Mouse (Mus musculus): ENCODE results near the gene Ccdc142.

The Ccdc142 gene

DNA sequence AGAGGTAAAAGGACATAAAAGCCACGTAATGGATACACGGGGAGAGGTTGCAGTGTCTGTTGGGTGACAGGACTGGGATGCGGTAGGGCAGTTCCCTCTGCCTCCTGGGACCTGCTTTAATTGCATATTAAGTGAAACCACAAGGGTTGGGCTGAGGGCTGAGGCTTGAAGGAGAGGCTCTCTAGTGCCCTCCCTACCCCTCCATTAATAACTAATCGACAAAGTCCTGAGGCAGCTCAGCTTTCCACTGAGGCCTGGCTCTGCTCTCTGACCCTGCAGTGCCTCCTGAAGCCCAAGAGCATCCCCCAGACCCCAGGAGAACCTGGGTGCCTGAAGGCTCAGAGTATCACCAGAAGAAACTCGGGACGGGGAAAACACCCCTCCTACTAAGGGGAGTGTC lies 16.9 kb upstream of the Ccdc142 start:
- DNase-seq (ENCODE audit: low spot score): no peak

DNA sequence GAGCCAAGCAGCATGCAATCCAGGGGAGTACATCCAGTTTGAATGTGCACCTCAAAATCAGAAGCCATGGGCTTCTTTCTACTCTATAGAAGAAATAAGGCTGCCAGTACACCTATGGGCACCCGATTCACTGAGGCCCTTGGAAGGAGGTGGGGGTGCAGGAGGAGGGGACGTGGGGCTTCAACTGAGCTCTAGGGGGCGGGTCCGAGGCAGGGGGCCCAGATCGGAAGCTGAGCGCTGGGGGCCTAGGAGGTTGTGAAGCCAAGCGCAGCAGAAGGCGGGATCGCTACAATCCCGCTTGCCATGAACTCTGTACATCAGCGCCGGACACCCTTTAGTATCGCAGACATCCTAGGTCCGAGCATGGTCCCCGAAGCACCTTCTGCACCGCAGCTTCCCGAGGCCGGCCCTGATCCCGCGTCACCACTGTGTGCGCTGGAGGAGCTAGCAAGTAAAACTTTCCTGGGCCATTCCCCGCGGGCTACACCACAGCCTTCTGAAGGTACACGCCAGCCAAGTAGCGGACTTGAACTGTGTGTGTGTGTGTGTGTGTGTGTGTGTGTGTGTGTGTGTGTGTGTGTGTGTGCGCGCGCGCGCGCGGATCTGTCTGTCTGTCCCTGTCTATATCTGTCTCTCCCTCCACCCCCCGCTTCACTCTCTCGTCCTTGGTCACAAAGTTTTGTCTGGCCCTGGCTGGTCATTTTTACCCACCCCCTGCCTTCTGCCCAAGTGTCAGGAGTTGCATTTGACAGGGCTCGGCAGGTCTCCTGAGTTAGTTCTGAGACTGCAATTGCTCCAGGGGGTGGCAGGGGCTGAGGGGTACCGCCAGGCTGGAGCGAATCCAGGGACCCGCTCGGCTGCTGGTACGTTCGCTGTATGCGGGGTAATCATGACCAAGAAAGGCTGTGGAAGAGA lies 15.0 kb upstream of the Ccdc142 start, which contains the start of gene Lbx2:
TSS of gene Lbx2 (plus strand) at position 247 of the 915 bp plus-strand sequence.
- no peak for DNase-seq (ENCODE audit: low spot score)

DNA sequence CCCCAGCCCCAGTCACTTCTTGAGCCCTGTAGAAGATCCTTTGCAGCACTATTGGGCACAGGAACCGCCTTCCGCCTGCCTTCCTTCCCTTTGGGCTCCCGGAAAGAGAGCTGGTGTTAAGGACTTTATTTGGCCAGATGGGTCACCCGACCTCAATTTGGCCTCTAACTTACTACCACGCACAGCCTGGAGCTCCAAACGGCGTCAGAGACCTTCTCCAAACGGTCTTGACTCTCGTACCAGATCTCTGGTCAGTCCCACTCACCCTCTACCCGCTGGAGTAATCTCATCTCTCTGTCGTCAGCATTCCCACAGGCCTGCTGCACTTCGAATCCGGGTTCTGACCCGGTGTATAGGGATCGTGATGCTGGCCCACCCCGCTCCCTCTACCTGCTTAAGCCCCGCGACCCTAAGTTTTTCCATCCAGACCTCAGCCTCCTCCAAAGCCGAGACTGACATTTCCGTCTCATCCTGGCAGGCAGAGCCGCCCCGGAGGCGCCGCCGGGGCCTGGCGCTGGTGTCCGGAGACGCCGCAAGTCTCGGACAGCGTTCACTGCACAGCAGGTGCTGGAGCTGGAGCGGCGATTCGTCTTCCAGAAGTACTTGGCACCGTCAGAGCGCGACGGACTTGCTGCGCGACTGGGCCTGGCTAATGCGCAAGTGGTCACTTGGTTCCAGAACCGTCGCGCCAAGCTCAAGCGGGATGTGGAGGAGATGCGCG lies 14.0 kb upstream of the Ccdc142 start:
- DNase-seq (ENCODE audit: low spot score): no peak

DNA sequence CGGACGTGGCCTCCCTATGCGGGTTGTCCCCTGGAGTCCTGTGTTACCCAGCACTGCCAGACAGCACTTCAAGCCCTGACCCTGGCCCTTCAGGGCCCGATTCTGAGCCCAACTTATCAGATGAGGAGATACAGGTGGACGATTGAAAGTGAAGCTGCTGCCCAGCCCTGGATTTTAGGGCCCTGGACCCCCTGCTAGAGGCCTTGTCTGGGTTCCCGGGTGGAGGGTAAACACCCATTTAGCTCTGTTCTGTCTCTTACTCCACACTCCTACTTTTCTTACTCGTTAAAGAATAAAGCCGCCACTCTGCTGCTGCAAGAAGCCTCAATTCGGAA lies 13.5 kb upstream of the Ccdc142 start:
- DNase-seq (ENCODE audit: low spot score): no peak

DNA sequence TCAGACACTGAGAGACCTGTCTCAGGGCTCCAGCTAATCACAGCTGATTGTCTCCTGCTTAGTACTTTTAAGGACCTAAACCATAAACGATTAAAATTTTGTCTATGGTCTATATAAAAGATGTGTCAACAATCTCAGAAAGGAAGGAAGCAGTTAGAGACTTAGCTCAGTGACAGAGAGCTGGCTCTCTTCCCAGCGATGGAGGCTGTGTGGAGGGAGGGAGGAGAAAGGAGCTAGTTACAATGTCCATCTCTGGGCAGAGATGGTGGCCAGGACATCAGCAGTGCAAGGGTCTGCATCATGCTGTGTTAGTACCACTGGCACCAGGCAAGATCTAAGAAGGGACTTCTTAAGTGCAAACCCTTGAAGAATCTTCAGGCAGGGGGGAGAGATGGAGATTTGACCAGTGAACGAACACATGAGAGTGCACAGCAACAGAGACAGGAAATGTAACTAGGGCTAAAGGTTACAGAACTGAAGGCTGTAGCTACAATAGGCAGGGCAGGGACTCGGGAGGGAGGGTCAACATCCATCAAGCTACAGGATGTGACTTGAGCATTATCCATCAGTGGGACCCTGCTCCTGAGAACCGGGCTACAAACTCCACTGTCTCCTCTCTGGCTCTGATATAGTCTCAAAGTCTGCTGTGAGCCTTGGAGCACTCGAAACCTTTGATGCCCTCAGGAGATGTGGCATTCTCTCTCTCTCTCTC lies 8.8 kb upstream of the Ccdc142 start:
- DNase-seq (ENCODE audit: low spot score): no peak

DNA sequence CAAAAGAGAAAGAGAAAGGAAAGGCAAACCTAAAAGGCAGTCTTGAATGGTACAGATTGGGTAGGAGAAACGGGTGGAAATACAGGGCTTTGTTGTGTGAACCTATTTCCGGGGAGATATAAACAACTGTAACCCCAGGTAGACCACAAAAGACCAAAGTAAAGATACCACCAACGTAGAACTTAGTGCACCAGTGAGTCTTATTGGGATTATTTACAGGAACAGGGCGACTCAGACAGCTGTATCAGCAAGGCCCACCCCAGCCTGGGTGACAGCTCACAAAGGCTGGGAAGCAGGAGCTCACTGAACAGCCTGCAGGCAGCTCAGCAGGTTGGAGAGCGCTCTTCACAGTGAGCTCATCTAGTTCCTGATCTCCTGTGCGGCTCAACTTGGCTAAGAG lies 5.4 kb upstream of the Ccdc142 start:
- no peak for DNase-seq (ENCODE audit: low spot score)

DNA sequence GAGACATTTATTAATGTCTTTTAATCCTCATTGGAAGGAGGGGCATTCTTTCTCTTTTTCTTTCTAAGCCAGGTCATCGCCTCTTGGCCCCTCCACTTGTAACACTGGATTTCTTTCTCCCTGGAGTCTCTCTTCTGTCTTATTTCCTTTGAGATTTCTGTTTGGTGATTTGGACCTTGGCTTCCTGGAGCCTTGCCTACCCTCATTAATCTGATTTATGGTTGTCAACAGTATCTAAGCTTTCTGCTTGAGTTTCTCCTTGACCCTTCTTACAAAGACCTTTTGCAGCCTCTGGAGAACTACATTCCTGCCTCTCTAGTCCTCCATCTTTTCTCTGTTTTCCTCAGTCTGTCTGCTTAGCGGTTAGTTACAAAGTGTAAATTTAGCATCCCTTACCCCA lies 3.0 kb upstream of the Ccdc142 start:
- DNase-seq (ENCODE audit: low spot score): no peak

DNA sequence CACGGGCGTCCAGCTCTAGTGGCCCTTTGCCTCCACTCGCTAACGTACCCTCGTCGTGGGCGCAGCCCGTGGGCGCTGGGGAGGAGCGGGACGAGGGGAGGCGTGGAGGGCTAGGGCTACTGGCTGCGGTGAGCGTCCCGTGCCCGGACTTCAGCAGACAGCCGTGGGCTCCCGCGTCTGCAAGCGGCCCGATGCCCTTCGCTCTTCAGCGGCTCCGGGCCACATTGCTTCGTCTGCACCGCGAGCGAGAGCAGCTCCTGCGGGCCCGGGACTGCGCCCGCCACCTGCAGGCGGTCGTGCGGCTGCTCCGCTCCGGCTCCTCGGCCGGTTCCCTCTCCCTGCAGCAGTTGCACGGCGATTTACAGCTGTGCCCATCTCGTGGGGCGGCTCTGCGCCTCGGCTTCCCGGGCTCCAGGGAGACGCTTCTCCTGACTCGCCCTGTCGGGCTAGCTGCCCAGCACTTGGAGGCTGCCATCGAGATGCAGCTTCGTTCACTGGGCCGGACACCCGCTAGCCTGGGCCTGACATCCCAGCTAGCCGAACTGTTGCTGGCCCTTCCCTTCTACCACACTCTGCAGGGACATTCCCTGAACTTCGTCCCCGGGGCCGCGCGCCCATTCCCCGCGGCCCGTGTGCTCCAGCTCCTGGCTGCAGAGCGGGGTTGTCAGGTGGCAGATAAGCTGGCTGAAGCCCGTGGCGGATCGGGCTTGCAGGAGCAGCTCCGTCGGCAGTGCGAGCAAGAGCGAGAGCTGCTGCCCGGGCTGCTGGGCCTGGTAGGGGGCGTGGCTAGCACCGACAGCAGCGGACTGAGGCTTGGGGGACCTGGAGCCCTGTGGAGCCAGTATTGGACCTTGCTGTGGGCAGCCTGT lies 521 bp downstream of the Ccdc142 start:
- no peak for DNase-seq (ENCODE audit: low spot score)

DNA sequence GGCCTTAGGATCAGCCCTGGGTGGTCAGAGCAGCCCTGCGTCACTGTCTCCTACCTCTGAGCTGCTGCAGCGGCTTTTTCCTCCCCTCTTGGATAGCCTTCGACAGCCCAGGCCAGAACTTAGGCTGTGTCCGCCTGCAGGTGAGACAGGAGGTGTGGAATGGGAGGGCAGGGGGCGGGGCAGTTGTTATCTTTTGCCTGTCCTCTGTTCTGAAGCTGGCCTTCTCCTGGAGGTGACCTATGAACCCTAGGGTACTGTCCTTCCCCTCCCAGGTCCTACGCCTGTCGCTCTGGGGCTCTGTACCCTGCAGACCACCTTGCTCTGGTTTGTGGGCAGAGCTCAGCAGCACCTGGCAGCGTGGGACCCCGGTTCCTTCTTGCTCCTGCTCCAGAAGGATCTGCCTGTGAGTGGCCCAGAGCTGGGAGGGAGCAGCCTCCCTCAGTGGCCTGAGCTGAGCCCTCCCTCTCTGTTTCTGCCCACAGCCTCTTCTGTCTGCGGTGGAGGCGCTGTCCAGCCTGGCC lies 1.8 kb downstream of the Ccdc142 start:
- DNase-seq (ENCODE audit: low spot score): no peak

DNA sequence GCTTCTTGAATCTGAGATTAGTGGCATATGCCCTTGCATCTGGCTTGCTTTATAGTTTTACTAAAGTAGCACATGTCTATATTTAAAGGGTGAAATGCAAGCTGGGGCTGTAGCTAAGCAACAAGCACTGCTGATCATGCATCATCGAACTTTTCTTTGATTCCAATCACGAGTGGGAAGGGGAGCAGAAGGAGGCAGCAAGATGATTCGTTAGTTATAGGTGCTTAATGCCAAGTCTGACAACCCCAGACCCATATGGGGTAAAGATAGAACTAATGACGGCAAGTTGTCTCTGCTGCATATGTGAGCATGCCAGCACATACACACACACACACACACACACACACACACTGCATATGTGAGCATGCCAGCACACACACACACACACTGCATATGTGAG lies 2.8 kb downstream of the Ccdc142 start:
- no peak for DNase-seq (ENCODE audit: low spot score)

DNA sequence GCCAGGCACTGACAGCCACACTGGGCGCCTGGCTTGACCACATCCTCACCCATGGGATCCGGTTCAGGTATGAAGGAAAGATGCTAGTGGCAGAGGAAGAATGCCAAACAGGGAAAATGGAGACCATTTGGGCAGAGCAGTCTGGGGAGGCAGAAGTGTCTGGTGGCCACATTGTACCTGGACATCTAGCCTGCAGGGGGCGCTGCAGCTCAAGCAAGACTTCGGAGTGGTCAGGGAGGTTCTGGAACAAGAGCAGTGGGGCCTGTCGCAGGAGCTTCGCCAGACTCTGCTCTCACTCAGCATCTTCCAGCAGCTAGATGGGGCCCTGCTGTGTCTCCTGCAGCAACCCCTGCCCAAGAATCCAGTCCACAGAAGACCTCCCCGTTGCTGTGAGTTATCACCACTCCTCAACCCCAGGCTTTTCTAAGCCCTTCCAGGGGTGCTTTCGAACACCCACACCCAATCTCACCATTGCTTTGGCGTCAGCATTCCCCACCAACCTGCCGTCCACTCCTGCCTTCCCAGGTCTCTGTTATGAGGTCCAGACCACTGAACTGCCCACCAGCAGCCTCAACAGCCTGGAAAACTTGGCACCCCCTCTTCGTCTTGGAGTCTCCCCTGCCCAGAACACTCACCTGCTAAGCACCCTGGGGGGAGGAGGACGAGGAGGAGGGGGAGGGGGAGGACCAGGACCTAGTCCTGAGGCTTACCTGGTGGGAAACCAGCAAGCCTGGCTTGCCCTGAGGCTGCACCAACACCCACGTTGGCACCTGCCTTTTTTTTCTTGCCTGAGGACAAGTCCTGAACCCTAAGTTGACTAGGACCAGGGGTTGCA lies 6.4 kb downstream of the Ccdc142 start:
- DNase-seq (ENCODE audit: low spot score): no peak

DNA sequence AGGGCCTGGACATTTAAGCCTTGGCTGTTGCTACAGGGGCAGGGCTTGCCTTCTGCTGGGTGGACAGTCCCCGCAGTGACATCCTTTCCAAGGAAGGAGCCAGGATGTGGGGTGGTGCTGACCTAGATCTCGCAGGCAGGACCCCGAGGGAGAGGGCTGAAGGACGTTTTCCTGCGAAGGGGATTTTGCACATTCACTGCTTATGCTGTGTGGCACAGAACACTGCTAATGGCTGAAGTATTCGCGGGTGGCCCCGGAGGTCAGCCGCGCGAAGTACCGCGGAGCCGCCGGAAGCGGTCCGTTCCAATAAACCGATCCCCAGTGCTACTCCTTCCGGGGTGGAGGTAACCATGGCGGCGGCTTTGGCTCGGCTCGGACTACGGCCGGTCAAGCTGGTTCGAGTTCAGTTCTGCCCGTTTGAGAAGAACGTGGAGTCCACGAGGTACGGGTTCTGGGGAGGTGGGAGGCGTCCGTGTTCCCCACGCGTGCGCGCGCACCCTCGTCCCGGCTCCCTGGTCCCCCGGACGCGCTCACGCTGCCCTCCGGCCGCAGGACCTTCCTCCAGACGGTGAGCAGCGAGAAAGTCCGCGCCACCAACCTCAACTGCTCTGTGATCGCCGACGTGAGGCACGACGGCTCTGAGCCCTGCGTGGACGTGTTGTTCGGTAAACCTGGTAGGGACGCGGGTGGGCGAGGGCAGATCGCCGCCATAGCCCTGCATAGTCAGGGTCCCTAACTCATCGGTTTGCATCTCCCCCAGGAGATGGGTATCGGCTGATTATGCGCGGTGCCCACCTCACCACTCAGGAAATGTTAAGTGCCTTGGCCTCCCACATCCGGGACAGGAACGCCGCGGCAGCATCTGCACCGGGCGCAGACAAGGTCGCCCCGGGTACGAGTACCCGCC lies 7.6 kb downstream of the Ccdc142 start, which contains the start of gene Mrpl53:
TSS of gene Mrpl53 (plus strand) at position 279 of the 907 bp plus-strand sequence.
- DNase-seq (ENCODE audit: low spot score): no peak

DNA sequence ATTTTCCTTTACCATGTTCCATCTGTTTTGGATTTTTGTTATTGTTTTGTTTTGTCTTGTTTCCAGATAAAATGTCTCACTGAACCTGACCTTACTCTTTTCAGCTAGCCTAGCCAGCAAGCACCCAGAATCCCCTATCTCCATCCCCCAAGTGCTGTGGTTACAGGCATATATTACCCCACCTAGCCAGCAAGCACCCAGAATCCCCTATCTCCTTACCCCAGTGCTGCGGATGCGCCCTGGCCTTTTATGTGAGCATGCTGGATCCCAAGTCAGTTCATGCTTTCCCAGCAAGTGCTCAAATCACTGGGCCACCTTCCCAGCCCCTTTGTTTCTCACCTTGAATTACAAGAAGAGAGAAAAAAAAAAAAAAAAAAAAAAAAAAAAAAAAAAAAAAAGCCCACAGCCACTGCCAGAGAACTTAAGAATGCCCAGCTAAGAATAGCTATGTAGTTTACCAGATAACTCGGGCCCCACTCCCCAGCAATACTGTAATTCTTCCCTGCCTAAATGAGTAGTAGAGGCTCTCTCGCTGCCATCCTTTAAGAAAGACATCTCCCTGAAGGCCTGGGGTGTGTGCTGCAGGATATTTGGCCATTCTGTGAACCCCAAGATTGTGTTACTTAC lies 10.2 kb downstream of the Ccdc142 start:
- no peak for DNase-seq (ENCODE audit: low spot score)

DNA sequence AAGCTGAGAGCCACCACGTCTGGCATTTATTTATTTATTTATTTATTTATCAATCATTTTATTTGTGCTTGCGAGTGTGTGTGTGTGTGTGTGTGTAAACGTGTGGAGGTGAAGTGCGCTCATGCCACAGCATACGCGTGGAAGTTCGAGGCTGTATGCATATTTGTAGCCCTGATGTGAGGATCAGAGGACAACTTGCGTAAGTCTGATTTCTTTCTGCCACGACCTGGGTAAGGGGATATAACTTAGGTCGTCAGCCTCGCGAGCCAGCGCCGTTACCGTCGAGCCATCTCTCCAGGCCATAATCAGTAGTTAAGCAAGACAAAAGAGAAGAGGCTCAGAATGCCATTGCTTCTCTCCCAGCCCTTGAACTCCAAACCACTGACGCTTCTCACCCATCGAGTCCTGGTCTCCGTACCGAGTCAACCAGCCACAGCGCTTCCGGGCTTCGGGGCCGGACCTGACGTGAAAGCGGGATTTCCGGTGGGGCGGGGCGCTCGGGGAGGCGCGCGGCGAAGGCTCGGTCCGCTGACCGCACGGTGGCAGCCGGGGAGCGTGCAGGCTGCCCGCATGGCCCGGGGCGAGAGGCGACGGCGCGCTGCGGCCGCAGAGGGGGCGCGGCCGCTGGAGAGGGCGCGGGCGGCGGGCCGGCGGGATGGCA lies 13.7 kb downstream of the Ccdc142 start, which contains the start of gene Mogs:
TSS of gene Mogs (plus strand) at position 486 of the 661 bp plus-strand sequence.
- DNase-seq (ENCODE audit: low spot score): peak; percentile 67

DNA sequence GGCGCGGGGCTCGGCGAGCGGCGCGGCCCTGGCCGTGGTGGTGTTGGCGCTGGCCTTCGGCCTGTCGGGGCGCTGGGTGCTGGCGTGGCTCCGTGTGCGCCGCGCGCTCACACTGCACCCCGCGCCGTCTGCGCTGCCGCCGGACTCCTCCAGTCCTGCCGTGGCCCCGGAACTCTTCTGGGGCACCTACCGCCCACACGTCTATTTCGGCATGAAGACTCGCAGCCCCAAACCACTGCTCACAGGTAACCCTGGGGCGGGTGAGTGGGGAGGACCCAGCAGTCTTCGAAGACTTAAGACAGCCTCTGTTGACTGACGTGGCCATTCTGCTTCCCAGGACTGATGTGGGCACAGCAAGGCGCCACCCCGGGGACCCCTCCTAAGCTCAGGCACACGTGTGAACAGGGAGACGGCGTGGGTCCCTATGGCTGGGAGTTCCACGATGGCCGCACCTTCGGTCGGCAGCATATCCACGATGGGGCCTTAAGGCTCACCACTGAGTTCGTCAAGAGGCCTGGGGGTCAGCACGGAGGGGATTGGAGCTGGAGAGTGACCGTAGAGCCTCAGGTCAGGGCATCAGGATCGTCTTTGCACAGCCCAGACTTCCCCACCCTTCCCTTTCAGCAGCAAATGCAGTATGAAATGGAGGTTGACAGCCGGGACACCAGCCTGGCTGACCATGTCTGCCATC lies 14.4 kb downstream of the Ccdc142 start:
- no peak for DNase-seq (ENCODE audit: low spot score)

DNA sequence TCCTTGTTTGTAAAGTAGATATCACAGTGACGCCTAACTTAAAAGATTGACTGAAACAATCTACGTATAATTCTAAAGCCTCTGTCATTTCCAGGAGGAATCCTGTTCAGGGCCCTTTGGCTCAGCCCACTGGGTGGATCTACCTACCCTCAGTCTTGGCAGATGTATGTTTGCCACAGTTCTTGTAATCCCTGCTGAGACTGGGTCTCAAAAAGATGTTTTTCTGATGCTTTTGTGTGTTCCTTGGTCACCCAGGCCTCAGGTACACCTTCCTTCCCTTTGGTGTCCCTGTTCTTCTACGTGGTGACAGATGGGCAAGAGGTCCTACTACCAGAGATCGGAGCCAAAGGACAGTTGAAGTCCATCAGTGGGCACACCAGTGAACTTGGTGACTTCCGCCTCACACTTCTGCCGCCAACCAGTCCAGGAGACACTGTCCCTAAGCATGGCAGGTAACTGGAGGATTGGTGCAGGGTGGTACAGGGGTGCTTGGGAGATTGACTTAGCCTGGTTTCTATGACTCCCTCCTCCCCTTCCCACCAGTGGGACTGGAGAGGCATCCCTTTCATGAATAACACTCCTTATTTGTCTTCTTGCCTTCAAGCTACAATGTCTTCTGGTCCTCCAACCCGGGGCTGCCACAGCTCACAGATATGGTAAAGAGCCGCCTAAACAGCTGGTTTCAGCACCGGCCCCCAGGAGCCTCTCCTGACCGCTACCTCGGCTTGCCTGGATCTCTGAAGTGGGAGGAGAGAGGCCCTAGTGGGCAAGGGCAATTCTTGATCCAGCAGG lies 15.2 kb downstream of the Ccdc142 start:
- DNase-seq (ENCODE audit: low spot score): no peak

DNA sequence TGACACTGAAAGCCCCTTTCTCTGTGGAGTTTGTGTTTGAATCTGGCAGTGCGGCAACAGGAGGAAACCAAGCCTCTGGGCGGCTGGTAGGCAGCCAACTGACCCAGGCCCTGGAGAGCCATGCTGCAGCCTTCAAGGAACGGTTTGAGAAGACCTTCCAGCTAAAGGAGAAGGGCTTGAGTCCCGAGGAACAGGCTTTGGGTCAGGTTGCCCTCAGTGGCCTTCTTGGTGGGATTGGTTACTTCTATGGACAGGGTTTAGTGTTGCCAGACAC lies 15.7 kb downstream of the Ccdc142 start:
- DNase-seq (ENCODE audit: low spot score): no peak
